Mouse (Mus musculus): ENCODE results near the gene Tssk6. TPM values are rescaled to one million over a fixed set of nuclear protein-coding genes. Genes with fewer than 3 reads are reported as not detected.

The Tssk6 gene
- total RNA-seq, 2 experiments from 2014 or later, result not detected

Other genes starting within 250 kb of the Tssk6 start
- under 1 TPM; 0.30 to 0.33 TPM for gene Zfp964, start 247.7 kb upstream of the Tssk6 start, total RNA-seq (2021)
- gene Zfp869, start 191.5 kb upstream of the Tssk6 start, total RNA-seq (2021), result 10 to 100 TPM in 1 of 2 experiments, 1 to 10 TPM in 1; 8.7 to 11.4 TPM
- 1 to 10 TPM; 2.9 to 3.0 TPM for gene Zfp963, start 152.2 kb upstream of the Tssk6 start, total RNA-seq (2021)
- 1 to 10 TPM; 1.3 to 2.4 TPM for gene Gm20422, start 127.3 kb upstream of the Tssk6 start, total RNA-seq (2021)
- gene Atp13a1, start 111.0 kb upstream of the Tssk6 start, total RNA-seq (2021), result 10 to 100 TPM; 10.1 to 10.6 TPM
- gene Zfp866, start 111.0 kb upstream of the Tssk6 start, total RNA-seq (2021), result 10 to 100 TPM; 10.1 to 14.7 TPM
- gene Gmip, start 93.5 kb upstream of the Tssk6 start, total RNA-seq (2021), result 1 to 10 TPM; 3.0 to 3.5 TPM
- not detected for gene Lpar2, start 79.8 kb upstream of the Tssk6 start, total RNA-seq (2021)
- not detected for gene Pbx4, start 69.7 kb upstream of the Tssk6 start, total RNA-seq (2021)
- gene Cilp2, start 14.5 kb upstream of the Tssk6 start, total RNA-seq (2021), result 10 to 100 TPM in 1 of 2 experiments, 1 to 10 TPM in 1; 9.3 to 11.0 TPM
- 100 to 1,000 TPM; 332 to 340 TPM for gene Ndufa13, start 374 bp downstream of the Tssk6 start, total RNA-seq (2021)
- 1 to 10 TPM; 5.7 to 9.0 TPM for gene Yjefn3, start 528 bp downstream of the Tssk6 start, total RNA-seq (2021)
- gene Gatad2a, start 94.2 kb downstream of the Tssk6 start, total RNA-seq (2021), result 10 to 100 TPM; 25.6 to 29.1 TPM
- gene Mau2, start 140.6 kb downstream of the Tssk6 start, total RNA-seq (2021), result 10 to 100 TPM; 24.2 to 25.8 TPM
- gene Sugp1, start 140.6 kb downstream of the Tssk6 start, total RNA-seq (2021), result 10 to 100 TPM; 14.6 to 17.7 TPM
- under 1 TPM in 1 of 2 experiments, not detected in 1; 0.48 TPM for gene Tm6sf2, start 170.7 kb downstream of the Tssk6 start, total RNA-seq (2021)
- under 1 TPM in 1 of 2 experiments, not detected in 1; 0.15 TPM for gene Hapln4, start 181.3 kb downstream of the Tssk6 start, total RNA-seq (2021)
- not detected for gene Ncan, start 218.7 kb downstream of the Tssk6 start, total RNA-seq (2021)
- gene Nr2c2ap, start 229.1 kb downstream of the Tssk6 start, total RNA-seq (2021), result 1 to 10 TPM; 4.3 to 4.6 TPM
- gene Rfxank, start 237.0 kb downstream of the Tssk6 start, total RNA-seq (2021), result 1 to 10 TPM; 6.2 to 9.3 TPM
- 10 to 100 TPM; 14.2 to 16.3 TPM for gene Borcs8, start 237.3 kb downstream of the Tssk6 start, total RNA-seq (2021)
- gene Mef2b, start 237.5 kb downstream of the Tssk6 start, total RNA-seq (2021), result under 1 TPM; 0.28 to 0.32 TPM